Mouse (Mus musculus) left cerebral cortex, adult 8-10 months (tissue): ENCODE results near the gene Tubd1. TPM values are rescaled to one million over a fixed set of nuclear protein-coding genes. Genes with fewer than 3 reads are reported as not detected.
"Not testable (repeated sequence)": the region's sequence is repeated elsewhere in the genome, so short reads cannot be mapped to it uniquely, and the experiment has no call there.

Source experiments
- DNase-seq, 2 experiments: peaks; one replicate each; pipeline ENCODE4 v3.0.0; 2022; ENCODE audit warnings: low spot score in 2 of 2
- total RNA-seq, 4 experiments: library from RNA; stranded (reverse); gene quantifications; 2 replicates each; pipeline ENCODE4 v1.2.4; 2022

Gene Tubd1
- total RNA-seq = 1 to 10 TPM; 3.8 to 4.8 (median 3.9) TPM

GRCm38 (mm10) chr11:86544639-86545299 lies at the start of gene Tubd1, which contains the start of gene Rps6kb1:
Gene Tubd1, plus strand, starts transcription at chr11:86544991.
Gene Rps6kb1, minus strand, starts transcription at chr11:86544805.
- peak; percentile 93 to 99 for DNase-seq

- no peak for DNase-seq
These were observed 47.4 kb upstream of the Tubd1 start for GRCm38 (mm10) chr11:86497356-86497755.

- no peak for DNase-seq
These were observed 46.9 kb upstream of the Tubd1 start for GRCm38 (mm10) chr11:86497908-86498307.

GRCm38 (mm10) chr11:86500795-86501194 lies 44.0 kb upstream of the Tubd1 start:
- no peak for DNase-seq

- no peak for DNase-seq
These were observed 41.7 kb upstream of the Tubd1 start for GRCm38 (mm10) chr11:86503121-86503520.

GRCm38 (mm10) chr11:86507334-86507733 lies 37.5 kb upstream of the Tubd1 start:
- DNase-seq = no peak

- DNase-seq = no peak
These were observed 36.8 kb upstream of the Tubd1 start for GRCm38 (mm10) chr11:86507991-86508390.

GRCm38 (mm10) chr11:86516620-86517019 lies 28.2 kb upstream of the Tubd1 start:
- DNase-seq = no peak

- no peak for DNase-seq
These were observed 27.6 kb upstream of the Tubd1 start for GRCm38 (mm10) chr11:86517229-86517628.

- no peak for DNase-seq
These were observed 25.0 kb upstream of the Tubd1 start for GRCm38 (mm10) chr11:86519751-86520150.

GRCm38 (mm10) chr11:86527528-86527927 lies 17.3 kb upstream of the Tubd1 start:
- DNase-seq = no peak

GRCm38 (mm10) chr11:86532834-86533233 lies 12.0 kb upstream of the Tubd1 start:
- no peak for DNase-seq

- DNase-seq = not testable (repeated sequence)
These were observed 11.5 kb upstream of the Tubd1 start for GRCm38 (mm10) chr11:86533302-86533701.

- no peak for DNase-seq
These were observed 10.4 kb upstream of the Tubd1 start for GRCm38 (mm10) chr11:86534201-86534910.

- DNase-seq = no peak
These were observed 6.0 kb upstream of the Tubd1 start for GRCm38 (mm10) chr11:86538786-86539185.

- no peak for DNase-seq
These were observed 4.9 kb upstream of the Tubd1 start for GRCm38 (mm10) chr11:86539716-86540475.

GRCm38 (mm10) chr11:86540476-86540845 lies 4.3 kb upstream of the Tubd1 start:
- DNase-seq = no peak

- no peak for DNase-seq
These were observed 1.9 kb upstream of the Tubd1 start for GRCm38 (mm10) chr11:86542851-86543250.

GRCm38 (mm10) chr11:86543960-86544638 lies 692 bp upstream of the Tubd1 start:
- peak; percentile 13 to 16 for DNase-seq

GRCm38 (mm10) chr11:86545556-86545955 lies 765 bp downstream of the Tubd1 start:
- DNase-seq = no peak

- DNase-seq = no peak
These were observed 2.6 kb downstream of the Tubd1 start for GRCm38 (mm10) chr11:86547412-86547811.

- DNase-seq = no peak
These were observed 8.7 kb downstream of the Tubd1 start for GRCm38 (mm10) chr11:86553525-86553924.
